Mouse (Mus musculus) forebrain, embryonic 12.5 days (tissue): ENCODE measurements around the gene Sorbs1. TPM values are rescaled to one million over a fixed set of nuclear protein-coding genes. Genes with fewer than 3 reads are reported as not detected.

Experiments used
- ATAC-seq: fragments of 200-750 bp; cut with Nextera tagmentation; 2 replicates; pipeline ENCODE4 v1.8.0; 2017; ENCODE audit warnings: moderate TSS enrichment; ENCODE audit not compliant: low FRiP score
- H3K27ac ChIP-seq: fragments of 300-500 bp; sonication (generic); 2 replicates; pipeline ENCODE4 v1.5.1; 2016; ENCODE audit warnings: mild to moderate bottlenecking
- H3K27me3 ChIP-seq: fragments of 300-500 bp; sonication (generic); 2 replicates; pipeline ENCODE4 v1.6.1; 2016; ENCODE audit warnings: mild to moderate bottlenecking
- H3K36me3 ChIP-seq: fragments of 300-500 bp; sonication (generic); replicated peaks from 2 replicates; pipeline ENCODE4 v1.6.1; 2016; ENCODE audit warnings: mild to moderate bottlenecking
- H3K4me1 ChIP-seq: fragments of 300-500 bp; sonication (generic); 2 replicates; pipeline ENCODE4 v1.6.1; 2016
- H3K4me2 ChIP-seq: fragments of 300-500 bp; sonication (generic); 2 replicates; pipeline ENCODE4 v1.6.1; 2016; ENCODE audit warnings: mild to moderate bottlenecking, moderate library complexity
- H3K4me3 ChIP-seq: fragments of 300-500 bp; sonication (generic); replicated peaks from 2 replicates; pipeline ENCODE4 v1.5.1; 2016; ENCODE audit warnings: mild to moderate bottlenecking
- H3K9ac ChIP-seq: fragments of 300-500 bp; sonication (generic); 2 replicates; pipeline ENCODE4 v1.6.1; 2016; ENCODE audit warnings: mild to moderate bottlenecking
- H3K9me3 ChIP-seq: fragments of 300-500 bp; sonication (generic); 2 replicates; pipeline ENCODE4 v1.6.1; 2016
- WGBS: fragments of 180-500 bp; shearing (Covaris S2); methylation state at CpG from one replicate; pipeline ENCODE4 v1.1.7; 2016; 5-methylcytosine and 5-hydroxymethylcytosine counted together
- polyA plus RNA-seq: library from polyadenylated mRNA; unstranded; fragments of >200 nt; fragmentation: Nextera tagmentation; extraction: Ambion mirVana; gene quantifications from 2 replicates; pipeline ENCODE4 v1.2.1, GENCODE M21; 2016

Gene Sorbs1
- polyA plus RNA-seq, 1 experiment from 2014 or later, result 69.3 TPM

GRCm38 (mm10) chr19:40336694-40337093, 176.9 kb downstream of the Sorbs1 start:
- Histone ChIP-seq H3K4me3 (no peak overlapping the region), H3K4me2 (no peak overlapping the region), H3K4me1 (peaks cover 4% of the 10 kb centered on the region; the same call in 1 of the 2 replicates), H3K36me3 (no peaks in the 10 kb centered on the region), H3K9ac (no peak overlapping the region), H3K9me3 (no peaks in the 10 kb centered on the region), H3K27ac (no peak overlapping the region), H3K27me3 (no peaks in the 10 kb centered on the region)
- WGBS, result 86% methylated on average over 4 of the region's 4 CpGs
- ATAC-seq, result no peak

DNA sequence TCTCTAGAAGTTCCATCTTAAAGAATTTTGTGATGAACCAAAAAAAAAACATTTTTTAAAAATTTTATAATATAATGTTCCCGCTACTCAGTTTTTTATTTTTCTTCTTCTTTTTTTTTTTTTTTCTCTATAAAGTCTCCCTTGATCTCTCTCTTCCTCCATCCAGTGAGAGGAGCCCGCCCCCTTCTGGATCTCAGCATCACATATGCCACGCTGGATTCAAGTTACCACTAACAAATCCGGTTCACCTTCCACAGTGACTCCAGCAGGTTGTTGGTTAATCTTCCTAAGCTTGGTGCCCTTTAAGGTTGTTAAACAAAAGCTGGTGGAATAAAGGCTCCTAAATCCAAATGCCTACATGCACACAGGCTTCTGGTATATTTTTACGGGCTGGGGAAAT, 179.7 kb downstream of the Sorbs1 start:
- Histone ChIP-seq H3K9ac (no peak overlapping the region), H3K36me3 (no peaks in the 10 kb centered on the region), H3K4me1 (no peaks in the 10 kb centered on the region), H3K27ac (no peak overlapping the region), H3K9me3 (no peaks in the 10 kb centered on the region), H3K4me2 (no peak overlapping the region), H3K27me3 (no peaks in the 10 kb centered on the region), H3K4me3 (no peak overlapping the region)
- WGBS, result 24% methylated on average over 5 of the region's 5 CpGs
- ATAC-seq, result no peak

DNA sequence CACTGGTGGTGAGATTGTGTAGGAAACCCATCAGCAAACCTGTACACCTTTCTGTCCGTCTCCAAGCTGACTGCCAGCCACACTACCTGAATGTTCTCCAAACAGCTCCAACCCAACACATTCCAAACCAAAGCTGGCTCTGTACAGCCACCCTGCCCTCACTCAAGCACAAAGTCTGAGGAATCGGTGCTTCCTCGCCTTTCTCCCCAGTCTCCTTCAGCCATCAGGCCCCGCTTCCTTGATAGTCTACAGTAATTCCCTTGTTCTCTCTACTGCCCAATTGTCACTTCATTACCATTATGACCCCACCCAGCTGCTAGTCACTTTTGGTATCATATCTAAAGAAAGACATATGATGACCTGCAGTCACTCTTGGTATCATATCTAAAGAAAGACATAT, 180.5 kb downstream of the Sorbs1 start:
- no peaks in the 10 kb centered on the region for H3K36me3 ChIP-seq
- no peak overlapping the region for H3K4me2 ChIP-seq
- H3K27me3 ChIP-seq, result no peaks in the 10 kb centered on the region
- H3K9me3 ChIP-seq, result no peaks in the 10 kb centered on the region
- WGBS, result 96% methylated on average over 4 of the region's 4 CpGs
- H3K4me3 ChIP-seq, result no peak overlapping the region
- no peak overlapping the region for H3K9ac ChIP-seq
- no peak overlapping the region for H3K27ac ChIP-seq
- ATAC-seq, result no peak
- no peaks in the 10 kb centered on the region for H3K4me1 ChIP-seq

GRCm38 (mm10) chr19:40332303-40332702, 181.3 kb downstream of the Sorbs1 start:
- H3K9me3 ChIP-seq, result no peaks in the 10 kb centered on the region
- H3K4me3 ChIP-seq, result no peak overlapping the region
- H3K27ac ChIP-seq, result no peak overlapping the region
- H3K4me2 ChIP-seq, result no peak overlapping the region
- H3K36me3 ChIP-seq, result 0 out of 2 replicates have a peak, but pooled peaks cover 1% of the 10 kb centered on the region
- ATAC-seq, result no peak
- H3K4me1 ChIP-seq, result no peaks in the 10 kb centered on the region
- 93% methylated on average over 6 of the region's 6 CpGs for WGBS
- no peaks in the 10 kb centered on the region for H3K27me3 ChIP-seq
- no peak overlapping the region for H3K9ac ChIP-seq

DNA sequence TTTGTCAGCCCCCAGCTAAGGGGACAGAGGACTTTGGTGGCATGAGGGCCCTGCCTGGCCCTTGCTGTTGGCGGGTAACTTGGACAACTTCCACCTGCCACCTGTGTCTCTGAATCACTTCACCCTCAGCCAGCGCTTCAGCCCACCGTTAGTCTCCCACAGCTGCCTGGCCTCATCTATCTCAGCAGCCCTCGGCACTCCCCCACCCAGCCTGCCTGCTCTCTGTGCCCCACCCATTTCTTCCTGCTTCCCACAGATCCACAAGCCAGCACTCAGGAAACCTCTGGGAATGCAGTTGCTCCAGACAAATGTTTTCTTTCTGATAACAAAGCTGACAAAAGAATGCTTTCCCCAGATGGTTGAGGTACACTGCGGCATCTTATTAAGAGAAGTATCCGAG, 181.7 kb downstream of the Sorbs1 start:
- no peak overlapping the region for H3K4me2 ChIP-seq
- H3K27me3 ChIP-seq, result no peaks in the 10 kb centered on the region
- H3K36me3 ChIP-seq, result 0 out of 2 replicates have a peak, but pooled peaks cover 4% of the 10 kb centered on the region
- H3K4me3 ChIP-seq, result no peak overlapping the region
- 73% methylated on average over 6 of the region's 6 CpGs for WGBS
- H3K9me3 ChIP-seq, result no peaks in the 10 kb centered on the region
- no peak for ATAC-seq
- no peak overlapping the region for H3K9ac ChIP-seq
- H3K27ac ChIP-seq, result no peak overlapping the region
- H3K4me1 ChIP-seq, result no peaks in the 10 kb centered on the region

- H3K4me1 ChIP-seq, result no peaks in the 10 kb centered on the region
- ATAC-seq, result no peak
- peaks cover 19% of the 10 kb centered on the region for H3K36me3 ChIP-seq
- no peak overlapping the region for H3K9ac ChIP-seq
- no peaks in the 10 kb centered on the region for H3K9me3 ChIP-seq
- H3K27me3 ChIP-seq, result no peaks in the 10 kb centered on the region
- no peak overlapping the region for H3K4me3 ChIP-seq
- H3K27ac ChIP-seq, result no peak overlapping the region
- WGBS, result 94% methylated on average over 21 of the region's 21 CpGs
- no peak overlapping the region for H3K4me2 ChIP-seq
Observed at GRCm38 (mm10) chr19:40326126-40326525, 187.5 kb downstream of the Sorbs1 start.

DNA sequence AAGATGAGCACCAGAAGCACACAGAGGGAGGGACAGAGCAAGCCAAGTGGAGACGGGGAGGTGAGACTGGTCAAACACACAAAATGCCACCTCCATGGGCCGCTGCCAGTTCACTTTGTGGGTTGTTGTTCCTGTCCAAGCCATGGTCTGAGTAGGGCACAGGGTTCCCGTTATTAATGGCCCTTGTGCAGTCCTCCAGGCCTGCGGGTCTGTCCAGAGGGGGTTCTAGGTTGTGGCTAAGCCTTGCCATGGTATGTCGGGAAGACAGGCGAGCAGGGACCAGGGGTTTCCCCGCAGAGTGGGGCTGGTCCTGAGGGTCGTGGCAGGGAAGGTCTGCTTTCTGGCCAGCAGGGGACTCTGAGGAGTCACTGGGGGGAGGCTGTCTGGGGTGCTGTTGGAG, 188.2 kb downstream of the Sorbs1 start:
- H3K4me3 ChIP-seq, result no peak overlapping the region
- no peaks in the 10 kb centered on the region for H3K4me1 ChIP-seq
- H3K27me3 ChIP-seq, result no peaks in the 10 kb centered on the region
- H3K4me2 ChIP-seq, result no peak overlapping the region
- WGBS, result 87% methylated on average over 8 of the region's 8 CpGs
- H3K27ac ChIP-seq, result no peak overlapping the region
- ATAC-seq, result no peak
- H3K9me3 ChIP-seq, result no peaks in the 10 kb centered on the region
- H3K36me3 ChIP-seq, result peaks cover 19% of the 10 kb centered on the region
- no peak overlapping the region for H3K9ac ChIP-seq

DNA sequence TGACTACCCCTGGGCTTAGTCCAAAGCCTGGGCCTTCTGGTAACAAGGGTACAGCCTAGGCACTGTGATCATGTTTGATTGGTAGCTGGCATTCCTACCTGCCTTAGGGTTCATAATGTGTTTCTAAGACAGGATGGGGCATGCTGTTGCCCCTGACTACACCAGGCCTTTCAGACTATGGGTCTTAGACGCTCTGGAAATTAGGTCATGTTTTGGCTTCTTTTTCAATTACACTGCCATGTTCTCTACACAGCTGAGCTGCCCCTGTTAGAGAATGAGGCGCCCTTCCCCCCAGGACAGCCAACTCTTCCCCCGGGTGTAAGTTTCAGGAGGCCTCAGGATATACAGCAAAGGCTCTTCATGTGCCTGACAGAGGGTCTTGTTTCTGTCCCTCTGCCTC, 191.4 kb downstream of the Sorbs1 start:
- WGBS, result 73% methylated on average over 3 of the region's 3 CpGs
- Histone ChIP-seq H3K9ac (no peak overlapping the region), H3K9me3 (no peaks in the 10 kb centered on the region), H3K4me3 (no peak overlapping the region), H3K4me2 (no peak overlapping the region), H3K4me1 (no peaks in the 10 kb centered on the region), H3K36me3 (peaks cover 17% of the 10 kb centered on the region), H3K27ac (no peak overlapping the region), H3K27me3 (no peaks in the 10 kb centered on the region)
- ATAC-seq, result no peak

DNA sequence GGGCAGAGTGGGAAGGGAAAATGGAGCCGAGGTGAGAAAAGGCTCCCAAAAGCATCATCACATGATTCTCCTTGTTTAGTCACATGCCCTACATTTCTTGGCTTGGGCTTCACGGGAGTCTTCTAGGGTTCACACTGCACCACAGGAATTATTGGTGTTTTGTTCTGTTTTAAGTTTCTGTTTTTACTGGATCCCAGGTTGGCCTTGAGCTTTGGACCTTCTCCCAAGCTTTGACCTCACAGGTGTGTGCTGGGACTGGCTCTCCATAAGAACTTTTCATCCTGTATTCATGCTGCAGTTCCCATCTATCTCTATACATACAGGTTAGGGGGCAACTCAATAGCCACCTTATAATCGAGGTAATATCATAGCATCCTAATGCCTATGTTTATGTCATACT, 194.4 kb downstream of the Sorbs1 start:
- H3K9ac ChIP-seq, result no peak overlapping the region
- no peaks in the 10 kb centered on the region for H3K27me3 ChIP-seq
- peaks cover 3% of the 10 kb centered on the region; the same call in 1 of the 2 replicates for H3K36me3 ChIP-seq
- no peak overlapping the region for H3K27ac ChIP-seq
- 82% methylated on average over 3 of the region's 3 CpGs for WGBS
- H3K9me3 ChIP-seq, result no peaks in the 10 kb centered on the region
- no peak overlapping the region for H3K4me2 ChIP-seq
- no peak for ATAC-seq
- no peak overlapping the region for H3K4me3 ChIP-seq
- H3K4me1 ChIP-seq, result no peaks in the 10 kb centered on the region

GRCm38 (mm10) chr19:40318511-40318910, 195.1 kb downstream of the Sorbs1 start:
- no peaks in the 10 kb centered on the region for H3K4me1 ChIP-seq
- no peak overlapping the region for H3K9ac ChIP-seq
- no peak overlapping the region for H3K4me2 ChIP-seq
- no peak for ATAC-seq
- no peak overlapping the region for H3K4me3 ChIP-seq
- no peaks in the 10 kb centered on the region for H3K27me3 ChIP-seq
- H3K27ac ChIP-seq, result no peak overlapping the region
- WGBS, result 35% methylated on average over 6 of the region's 6 CpGs
- no peaks in the 10 kb centered on the region for H3K9me3 ChIP-seq
- peaks cover 3% of the 10 kb centered on the region; the same call in 1 of the 2 replicates for H3K36me3 ChIP-seq

- H3K4me1 ChIP-seq, result no peaks in the 10 kb centered on the region
- ATAC-seq, result no peak
- H3K27me3 ChIP-seq, result no peaks in the 10 kb centered on the region
- no peak overlapping the region for H3K27ac ChIP-seq
- H3K4me3 ChIP-seq, result no peak overlapping the region
- H3K4me2 ChIP-seq, result no peak overlapping the region
- H3K9me3 ChIP-seq, result no peaks in the 10 kb centered on the region
- H3K9ac ChIP-seq, result no peak overlapping the region
- peaks cover 3% of the 10 kb centered on the region; the same call in 1 of the 2 replicates for H3K36me3 ChIP-seq
- WGBS, result 64% methylated on average over 4 of the region's 4 CpGs
Observed at GRCm38 (mm10) chr19:40317001-40317400, 196.6 kb downstream of the Sorbs1 start.

DNA sequence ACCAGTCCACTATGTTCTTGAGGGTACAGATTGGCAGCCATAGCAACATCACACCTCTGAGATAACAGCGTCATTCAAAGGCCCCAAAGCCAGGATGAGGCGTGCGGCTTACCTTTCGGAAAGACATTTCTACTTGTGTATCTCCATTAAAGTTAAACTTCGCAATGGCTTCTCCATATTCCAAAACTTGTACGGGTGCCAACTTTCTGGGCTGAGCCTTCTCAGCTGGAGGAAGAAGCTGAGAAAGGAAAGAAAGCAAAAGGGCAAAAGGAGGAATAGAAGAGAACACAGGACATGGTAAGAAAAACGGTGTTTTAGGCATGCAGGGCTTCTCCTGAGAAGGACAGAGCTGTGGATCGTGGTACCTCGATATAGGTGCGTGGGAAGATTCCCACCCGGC, 199.3 kb downstream of the Sorbs1 start:
- Histone ChIP-seq H3K9me3 (no peaks in the 10 kb centered on the region), H3K9ac (no peak overlapping the region), H3K27ac (no peak overlapping the region), H3K4me1 (no peaks in the 10 kb centered on the region), H3K4me3 (no peak overlapping the region), H3K4me2 (no peak overlapping the region), H3K36me3 (peaks cover 12% of the 10 kb centered on the region), H3K27me3 (no peaks in the 10 kb centered on the region)
- no peak for ATAC-seq
- whole genome bisulfite sequencing, result 95% methylated on average over 11 of the region's 11 CpGs

DNA sequence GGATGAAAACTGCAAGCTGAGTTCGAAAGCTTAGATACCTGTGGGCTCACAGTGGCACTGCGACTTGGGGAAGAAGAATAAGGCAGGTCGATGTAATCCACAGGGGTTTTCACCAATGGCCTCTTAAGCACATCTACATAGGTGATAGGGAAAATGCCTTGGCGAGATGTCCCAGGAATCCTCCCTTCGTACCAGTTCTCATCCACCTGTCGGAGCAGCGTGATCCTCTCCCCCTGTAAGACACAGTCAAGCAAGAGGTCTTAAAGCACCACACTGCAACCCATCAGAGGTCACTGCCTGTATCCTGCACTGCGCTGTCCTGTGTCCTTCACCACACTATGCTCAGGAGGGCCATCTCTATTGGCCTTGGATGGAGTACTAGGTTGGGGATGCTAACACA, 201.9 kb downstream of the Sorbs1 start:
- Histone ChIP-seq H3K9me3 (no peaks in the 10 kb centered on the region), H3K4me3 (no peak overlapping the region), H3K4me2 (no peak overlapping the region), H3K27ac (no peak overlapping the region), H3K27me3 (no peaks in the 10 kb centered on the region), H3K4me1 (no peaks in the 10 kb centered on the region), H3K9ac (no peak overlapping the region), H3K36me3 (peaks cover 14% of the 10 kb centered on the region)
- ATAC-seq, result no peak
- WGBS, result 94% methylated on average over 8 of the region's 8 CpGs
